13 mouse cellular contexts compared by ENCODE assay signal in genomic region chr14:31137791-31138190, GRCm38 (mm10). TPM values are rescaled to one million over a fixed set of nuclear protein-coding genes. Genes with fewer than 3 reads are reported as not detected.
A peak's percentile ranks its signal among the peaks of the same experiment; 100 is the strongest.
DNase-seq lines count a peak whose midpoint lies in the region; ATAC-seq lines count a peak whose summit lies in the region.
"Had no signal": no experiment of that assay in that cellular context is flagged by ENCODE, and none has a peak within 500 bp of the region (broad histone marks: within the 10 kb centered on the region; RNA-seq: fewer than 3 reads in every experiment).

No protein-coding gene starts in this region.

- H3K9ac ChIP-seq in kidney, embryonic 15.5 days: no peak overlapping the region
- H3K9ac ChIP-seq in stomach, embryonic 16.5 days (ENCODE audit: low read length): no peak overlapping the region
- H3K9ac ChIP-seq: liver, embryonic 14.5 days had no signal

- H3K27ac ChIP-seq in kidney, embryonic 15.5 days: peak overlapping the region; percentile 67
- H3K27ac ChIP-seq in stomach, embryonic 16.5 days (ENCODE audit: low read length): peak overlapping the region; percentile 23; the same call in 1 of the 2 replicates
- H3K27ac ChIP-seq: liver, embryonic 14.5 days had no signal

- peak; percentile 45 to 57 for DNase-seq in heart, adult 18-20 months
- DNase-seq in heart, adult 9 months (ENCODE audit: low spot score in 2 of 2): no peak
- DNase-seq in testis, postnatal 10 days (ENCODE audit: low spot score): peak; percentile 41
- DNase-seq in testis, postnatal 14 days (ENCODE audit: low spot score): no peak
- no peak for DNase-seq in thymus, postnatal 4 days
- no peak for DNase-seq in layer of hippocampus, adult 18-20 months (ENCODE audit: low spot score in 2 of 2)
- DNase-seq: cerebellum, adult 8-10 months; gastrocnemius, postnatal 14 days; right cerebral cortex, postnatal 14 days had no signal

- no peak overlapping the region for H3K4me3 ChIP-seq in kidney, embryonic 15.5 days (replicated peaks)
- H3K4me3 ChIP-seq in stomach, embryonic 16.5 days (replicated peaks; ENCODE audit: low read length): no peak overlapping the region
- H3K4me3 ChIP-seq: myocyte had no signal

- no peaks in the 10 kb centered on the region for H3K27me3 ChIP-seq in kidney, embryonic 15.5 days
- H3K27me3 ChIP-seq in stomach, embryonic 16.5 days (ENCODE audit: control insufficient read depth, insufficient read depth, low read length): no peaks in the 10 kb centered on the region

- WGBS in kidney, embryonic 15.5 days: 65% methylated on average over 11 of the region's 11 CpGs
- 82% methylated on average over 11 of the region's 11 CpGs for WGBS in stomach, embryonic 16.5 days

- 0 out of 2 replicates have a peak, but pooled peaks have one; percentile 15 for ATAC-seq in kidney, embryonic 15.5 days (replicated peaks; ENCODE audit: low FRiP score)
- ATAC-seq in stomach, embryonic 16.5 days (ENCODE audit: insufficient read depth, low FRiP score): no peak

- H3K4me2 ChIP-seq in kidney, embryonic 15.5 days: no peak overlapping the region
- H3K4me2 ChIP-seq in stomach, embryonic 16.5 days (ENCODE audit: low read depth, low read length): no peak overlapping the region

- no peaks in the 10 kb centered on the region for H3K9me3 ChIP-seq in kidney, embryonic 15.5 days (replicated peaks)
- no peaks in the 10 kb centered on the region for H3K9me3 ChIP-seq in stomach, embryonic 16.5 days (replicated peaks; ENCODE audit: control insufficient read depth, low read length)

- peaks cover 34% of the 10 kb centered on the region for H3K4me1 ChIP-seq in kidney, embryonic 15.5 days
- peaks cover 20% of the 10 kb centered on the region for H3K4me1 ChIP-seq in stomach, embryonic 16.5 days (ENCODE audit: control insufficient read depth, insufficient read depth, low read length)

- H3K36me3 ChIP-seq in kidney, embryonic 15.5 days: peaks cover 87% of the 10 kb centered on the region
- H3K36me3 ChIP-seq in stomach, embryonic 16.5 days (ENCODE audit: control insufficient read depth, insufficient read depth, low read length): peaks cover 37% of the 10 kb centered on the region

RNA-seq across cellular contexts. Expression of gene Nt5dc2, which starts 6.9 kb away (rescaled TPM):
- total RNA-seq in heart, adult 18-20 months (2021): 10 to 100 TPM; 19.2 TPM
- 373 and 384 TPM in 2 replicates for polyA plus RNA-seq in kidney, embryonic 15.5 days (2015; fragmentation: Nextera tagmentation; extraction: Ambion mirVana)
- 232 and 233 TPM in 2 replicates for polyA plus RNA-seq in stomach, embryonic 16.5 days (2015; fragmentation: Nextera tagmentation; extraction: Ambion mirVana)
- 10 to 100 TPM; 11.0 to 11.5 TPM for total RNA-seq in layer of hippocampus, adult 18-20 months (2021)

RNA-seq across cellular contexts. Expression of gene Smim4, which starts 9.0 kb away (rescaled TPM):
- total RNA-seq in heart, adult 18-20 months (2021): 10 to 100 TPM; 74.5 to 87.4 TPM
- polyA plus RNA-seq in kidney, embryonic 15.5 days (2015; fragmentation: Nextera tagmentation; extraction: Ambion mirVana): 98.1 and 112 TPM in 2 replicates
- polyA plus RNA-seq in stomach, embryonic 16.5 days (2015; fragmentation: Nextera tagmentation; extraction: Ambion mirVana): 60.3 and 66.4 TPM in 2 replicates
- total RNA-seq in layer of hippocampus, adult 18-20 months (2021): 10 to 100 TPM; 26.9 to 30.3 TPM

RNA-seq across cellular contexts. Expression of gene Stab1, which starts 30.6 kb away (rescaled TPM):
- total RNA-seq in heart, adult 18-20 months (2021): 10 to 100 TPM; 63.2 to 64.1 TPM
- polyA plus RNA-seq in kidney, embryonic 15.5 days (2015; fragmentation: Nextera tagmentation; extraction: Ambion mirVana): 32.6 and 40.6 TPM in 2 replicates
- 37.7 and 41.9 TPM in 2 replicates for polyA plus RNA-seq in stomach, embryonic 16.5 days (2015; fragmentation: Nextera tagmentation; extraction: Ambion mirVana)
- total RNA-seq in layer of hippocampus, adult 18-20 months (2021): 10 to 100 TPM; 15.6 to 16.2 TPM

Comparison
In these comparisons a context has a peak if more than half of its experiments do, and no peak if none do; other contexts are left out.
1. DNase-seq: peak in heart, adult 18-20 months (2 of 2) and testis, postnatal 10 days (single experiment); none in heart, adult 9 months (0 of 2), testis, postnatal 14 days (single experiment), thymus, postnatal 4 days (single experiment) and layer of hippocampus, adult 18-20 months (0 of 2).